ENCODE assay signal across 12 mouse cellular contexts in genomic region chrX:99065582-99065981, GRCm38 (mm10).
"Had no signal": no experiment of that assay in that cellular context is flagged by ENCODE, and none has a peak within 500 bp of the region (broad histone marks: within the 10 kb centered on the region; RNA-seq: fewer than 3 reads in every experiment).

No protein-coding gene starts in this region.

- DNase-seq: retina, postnatal 1 day; right cerebral cortex, adult 18-20 months; right cerebral cortex, postnatal 14 days; right cerebral cortex, postnatal 25 days; right cerebral cortex, postnatal 4 days; spleen, adult 18-20 months; thymus, adult 18-20 months; thymus, adult 2 months; thymus, postnatal 14 days; thymus, postnatal 25 days; thymus, postnatal 36 days; thymus, postnatal 4 days had no signal
